Mouse (Mus musculus): Measurements from ENCODE around the gene Phactr4. TPM values are rescaled to one million over a fixed set of nuclear protein-coding genes. Genes with fewer than 3 reads are reported as not detected.

Gene Phactr4
- total RNA-seq, 2 experiments from 2014 or later = 29.2 to 29.4 TPM

DNA sequence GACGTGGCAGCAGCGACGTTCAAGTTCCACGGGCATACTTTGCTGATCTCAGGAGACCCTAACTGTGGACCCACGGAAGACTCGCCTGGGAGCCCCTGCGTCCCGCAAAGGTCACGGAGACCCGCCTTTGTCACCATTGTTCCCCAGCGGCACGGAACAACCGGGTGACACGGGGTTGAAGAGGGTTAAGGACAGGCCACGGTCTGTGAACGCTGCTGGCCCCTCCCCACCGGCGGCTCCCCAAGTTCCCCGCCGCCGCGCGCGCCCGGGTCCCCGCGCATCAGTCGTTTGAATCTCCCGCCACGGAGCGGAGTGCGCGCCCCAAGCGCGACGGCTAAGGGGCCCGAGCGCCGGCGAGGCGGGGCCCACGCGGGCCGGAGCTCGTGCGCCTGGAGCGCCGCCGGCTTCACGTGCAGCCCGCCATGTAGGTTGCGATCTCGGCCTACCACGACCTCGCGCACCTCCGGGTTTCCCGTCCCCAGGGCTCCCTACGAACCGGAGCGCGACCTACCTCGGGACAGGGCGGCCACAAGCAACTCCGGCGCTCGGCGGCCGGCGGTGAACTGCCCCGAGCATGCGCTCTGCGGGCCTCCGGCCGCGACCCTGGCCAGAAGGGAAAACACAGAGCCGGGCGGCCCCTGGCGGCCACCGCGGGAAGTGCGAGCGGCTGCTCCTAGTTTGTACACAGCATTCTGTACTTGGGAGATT, 77.0 kb downstream of the Phactr4 start:
- DNase-seq = peak; percentile 96 to 98
- intact Hi-C loops (cut with DNase I) = loop anchor here (1.0 to 5.0 kb wide), 4 partner anchors 52 to 258 kb away; partner anchors contain the start of gene Taf12

DNA sequence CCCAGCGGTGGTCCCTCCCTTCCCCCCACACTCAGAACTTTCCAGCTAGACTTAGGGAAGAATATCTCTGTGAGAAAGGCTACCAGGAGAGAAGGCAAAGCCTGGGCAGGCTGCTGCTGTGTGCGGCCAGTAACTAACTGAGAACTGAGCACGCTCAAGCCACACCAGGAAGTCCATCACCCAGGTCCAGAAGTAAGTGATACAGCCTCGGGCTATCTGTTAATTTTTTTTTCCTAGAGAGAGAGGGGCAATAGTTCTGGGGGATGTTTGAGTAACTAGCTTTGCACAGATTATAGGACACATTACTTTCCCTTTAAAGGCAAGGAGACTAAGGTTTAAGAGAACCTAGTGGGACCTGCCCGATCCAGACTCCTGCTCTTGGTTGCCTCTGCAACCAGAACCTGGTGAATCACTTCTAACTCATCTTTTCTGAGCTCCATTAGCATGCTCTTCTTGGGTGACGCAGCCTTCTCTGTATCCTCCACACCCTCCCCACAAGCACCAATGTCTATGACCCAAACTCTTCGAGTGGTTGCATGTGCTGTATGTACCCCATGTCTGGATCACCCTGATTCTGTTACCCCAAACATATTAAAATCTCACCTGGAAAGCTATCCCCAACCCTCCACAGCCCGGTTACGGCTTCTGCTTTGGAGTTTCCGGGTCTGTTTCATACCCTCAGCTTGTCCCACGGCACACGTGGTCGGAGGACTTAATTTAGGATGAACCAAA, 77.7 kb downstream of the Phactr4 start:
- DNase-seq = peak in 1 of 2 experiments; percentile 24

DNA sequence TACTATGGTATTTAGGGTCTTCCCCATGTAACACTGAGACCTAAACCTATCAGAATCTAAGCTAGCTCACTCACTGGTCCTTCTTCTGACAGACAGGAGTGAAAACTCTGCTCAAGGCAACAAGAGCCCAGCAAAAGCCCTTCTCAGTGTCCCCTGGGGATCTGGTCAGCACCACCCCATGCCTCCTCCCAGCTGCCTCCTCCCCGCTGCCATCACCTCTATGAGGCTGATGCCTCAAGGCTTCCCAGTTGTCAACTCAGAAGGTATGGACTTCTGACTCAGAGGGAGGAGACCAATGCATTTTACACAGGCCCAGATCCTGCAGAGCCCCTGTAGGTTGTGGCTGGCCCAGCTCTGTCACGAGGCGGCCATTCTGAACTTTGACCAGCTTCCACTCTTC, 80.8 kb downstream of the Phactr4 start:
- DNase-seq = no peak

More for the DNA sequence above, 77.7 kb downstream of the Phactr4 start:
- intact Hi-C loops (cut with DNase I) = loop anchor here (1.0 to 5.0 kb wide), 4 partner anchors 51 to 257 kb away; partner anchors contain the start of gene Taf12

DNA sequence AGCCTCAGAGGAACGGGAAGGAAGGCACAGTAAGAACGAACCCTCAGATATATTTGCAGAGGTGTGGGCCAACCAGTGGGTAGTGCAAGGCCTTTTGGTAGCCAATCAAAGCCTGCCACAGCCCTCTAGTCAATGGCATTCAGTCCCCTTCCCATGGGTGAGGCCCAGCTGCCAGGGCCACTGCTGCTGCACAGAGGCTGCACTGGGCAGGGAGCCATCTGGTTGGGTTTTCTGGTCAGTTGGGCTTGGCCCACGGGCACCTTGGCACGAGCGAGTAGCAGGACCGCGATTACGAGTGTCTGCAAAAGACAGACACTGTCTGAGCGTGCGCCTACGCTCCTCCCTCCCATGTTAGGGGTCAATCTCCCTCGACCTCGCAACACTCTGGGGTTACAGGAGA, 83.3 kb downstream of the Phactr4 start:
- peak; percentile 83 to 86 for DNase-seq
- intact Hi-C loops (cut with DNase I) = no loop called here

More for the DNA sequence above, 80.8 kb downstream of the Phactr4 start:
- intact Hi-C loops (cut with DNase I) = no loop called here

DNA sequence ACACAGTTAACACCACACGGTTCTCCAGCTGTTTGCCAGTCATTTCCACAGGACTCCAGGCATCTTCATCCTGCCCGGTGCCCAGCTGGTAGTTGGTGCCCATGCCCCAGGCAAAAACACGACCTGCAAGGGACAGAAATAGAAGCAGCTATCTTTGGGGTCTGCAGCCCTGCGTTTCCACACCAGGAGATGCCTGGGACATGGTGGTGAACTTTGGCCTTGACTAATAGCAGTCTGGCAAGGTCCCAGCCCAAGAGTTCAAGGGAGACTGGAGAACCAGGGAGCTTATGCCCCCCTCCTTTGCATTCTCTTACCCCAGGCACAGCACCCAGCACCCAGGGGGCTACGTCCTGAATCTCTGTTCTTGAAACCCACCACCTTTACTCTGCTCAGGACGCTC, 89.4 kb downstream of the Phactr4 start:
- intact Hi-C loops (cut with DNase I) = no loop called here
- DNase-seq = no peak

DNA sequence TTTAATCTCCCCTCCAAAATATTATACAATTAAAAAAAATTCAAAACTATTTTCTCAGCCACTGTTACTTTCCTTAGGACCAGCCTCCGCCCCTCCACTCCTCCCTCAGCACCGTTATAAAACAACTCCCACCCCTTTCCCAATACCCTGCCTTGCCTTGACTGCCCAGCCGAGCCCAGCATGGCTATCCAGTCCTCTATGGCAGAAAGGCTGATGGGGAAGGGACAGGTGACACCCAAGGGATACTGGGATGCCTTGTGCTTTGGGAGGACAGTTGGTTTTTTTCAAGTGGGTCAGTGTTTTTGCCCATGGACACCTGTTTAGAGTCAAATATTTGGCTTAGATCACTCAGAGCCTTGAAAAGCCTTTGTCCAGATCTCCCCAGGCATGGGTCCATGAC, 90.3 kb downstream of the Phactr4 start:
- intact Hi-C loops (cut with DNase I) = no loop called here
- no peak for DNase-seq

DNA sequence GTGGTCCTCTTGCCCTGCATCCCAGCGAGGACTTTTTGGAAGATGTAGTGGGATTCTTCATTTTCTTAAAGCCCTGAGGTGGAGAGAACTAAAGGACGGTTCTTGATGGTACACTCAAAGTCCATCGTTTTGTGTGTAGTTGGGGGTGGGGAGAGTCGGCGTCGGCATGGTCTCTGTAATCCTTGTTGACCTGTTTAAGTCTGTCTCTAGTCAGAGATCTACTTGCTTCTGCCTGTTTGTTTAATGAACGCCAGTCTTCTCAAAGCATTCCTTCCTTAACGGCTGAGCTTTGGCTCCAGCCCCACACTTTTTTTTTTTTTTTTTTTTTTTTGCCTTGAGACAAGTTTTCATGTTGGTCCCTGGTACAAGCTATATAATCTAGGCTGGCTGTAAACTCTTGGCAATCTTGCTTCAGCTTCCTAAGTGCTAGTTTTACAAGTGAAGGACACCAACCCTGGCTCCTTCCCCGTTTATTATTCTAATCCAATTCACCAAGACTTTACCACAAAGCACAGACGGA, 92.4 kb downstream of the Phactr4 start:
- no peak for DNase-seq
- intact Hi-C loops (cut with DNase I) = loop anchor here (2.0 kb wide), 1 partner anchor 21 kb away; no protein-coding TSS in a partner anchor

DNA sequence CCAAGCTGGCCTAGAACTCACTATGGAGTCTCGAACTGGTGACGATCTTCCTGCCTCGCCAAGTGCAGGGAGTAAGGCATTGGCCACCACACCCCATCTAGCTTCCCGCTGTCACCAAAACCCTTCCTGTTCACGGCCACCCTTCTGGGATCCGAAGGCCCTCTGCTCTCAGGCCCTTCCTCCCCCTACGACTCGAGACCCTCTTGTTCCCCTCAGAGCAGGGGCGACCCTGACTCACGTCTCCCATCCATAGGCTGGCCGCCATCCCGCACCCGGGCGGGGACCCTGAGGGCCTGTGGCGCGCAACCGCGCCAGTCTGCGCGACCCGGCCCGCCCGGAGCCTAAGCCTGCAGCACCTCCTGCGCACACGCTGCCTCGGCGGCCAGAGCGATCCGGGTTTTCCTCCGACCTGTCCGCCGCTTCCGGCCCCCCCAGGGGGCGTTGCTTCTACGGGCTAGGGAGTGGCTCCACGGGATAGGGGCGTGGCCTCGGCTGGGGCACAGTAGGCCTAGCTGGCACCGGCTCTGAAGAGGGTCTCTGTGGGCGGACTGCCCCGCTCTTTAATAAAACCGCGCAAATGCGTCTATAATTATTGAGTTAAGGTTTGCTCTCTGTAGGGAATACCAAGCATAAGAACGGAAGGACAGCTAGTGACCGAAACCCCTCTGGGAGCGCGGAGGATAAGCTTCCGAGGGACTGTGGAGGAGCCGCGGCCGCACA, 93.0 kb downstream of the Phactr4 start, which contains the start of gene Trnau1ap:
TSS of gene Trnau1ap (minus strand) at position 424 of the 720 bp plus-strand sequence.
- peak; percentile 91 to 92 for DNase-seq
- intact Hi-C loops (cut with DNase I) = loop anchor here (2.0 kb wide), 1 partner anchor 20 kb away; no protein-coding TSS in a partner anchor

DNA sequence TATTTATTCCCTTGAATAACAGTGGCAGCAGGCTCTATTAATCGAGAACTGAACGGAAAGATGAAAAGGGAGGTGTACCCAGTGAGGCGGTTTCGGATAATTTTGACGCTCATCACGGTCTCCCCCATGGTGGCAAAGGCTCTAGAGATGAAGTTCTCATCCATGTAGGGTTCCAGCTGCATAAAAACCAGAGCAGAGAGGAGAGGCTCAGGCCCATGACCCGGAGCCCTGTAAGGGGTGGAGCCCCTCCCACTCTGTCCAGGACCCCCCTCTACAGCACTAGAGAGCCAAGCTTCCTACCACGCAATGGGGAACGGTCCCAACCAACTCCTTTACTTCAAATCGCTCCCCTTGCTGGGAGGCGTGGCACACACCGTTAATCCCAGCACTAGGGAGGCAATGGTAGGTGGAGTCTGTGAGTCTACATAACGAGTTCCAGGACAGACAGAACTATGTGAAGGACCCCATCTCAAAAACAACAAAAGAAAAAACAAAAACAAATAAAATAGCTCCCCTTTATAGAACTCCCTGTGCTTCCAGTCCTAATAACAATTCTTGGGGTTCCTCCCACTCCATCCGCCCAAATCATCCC, 93.8 kb downstream of the Phactr4 start:
- DNase-seq = no peak
- intact Hi-C loops (cut with DNase I) = loop anchor here (2.0 kb wide), 1 partner anchor 20 kb away; no protein-coding TSS in a partner anchor

DNA sequence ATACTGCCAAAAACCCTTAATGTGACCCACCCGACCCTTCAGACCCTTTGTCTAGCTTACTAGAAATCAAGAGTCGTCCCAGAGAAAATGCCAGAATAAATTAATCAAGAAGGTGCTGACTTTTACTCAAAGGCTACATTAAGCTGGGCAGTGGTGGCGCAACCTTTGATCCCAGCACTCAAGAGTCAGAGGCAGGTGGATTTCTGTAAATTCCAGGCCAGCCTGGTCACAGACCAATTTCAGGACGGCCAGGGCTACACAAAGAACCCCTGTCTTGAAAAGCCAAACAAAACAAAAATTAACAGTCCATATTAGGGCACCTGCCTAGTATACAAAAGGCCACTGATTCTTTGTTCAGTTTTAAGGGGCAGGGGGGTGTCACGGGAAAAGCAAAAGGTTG, 95.8 kb downstream of the Phactr4 start:
- intact Hi-C loops (cut with DNase I) = no loop called here
- DNase-seq = no peak

DNA sequence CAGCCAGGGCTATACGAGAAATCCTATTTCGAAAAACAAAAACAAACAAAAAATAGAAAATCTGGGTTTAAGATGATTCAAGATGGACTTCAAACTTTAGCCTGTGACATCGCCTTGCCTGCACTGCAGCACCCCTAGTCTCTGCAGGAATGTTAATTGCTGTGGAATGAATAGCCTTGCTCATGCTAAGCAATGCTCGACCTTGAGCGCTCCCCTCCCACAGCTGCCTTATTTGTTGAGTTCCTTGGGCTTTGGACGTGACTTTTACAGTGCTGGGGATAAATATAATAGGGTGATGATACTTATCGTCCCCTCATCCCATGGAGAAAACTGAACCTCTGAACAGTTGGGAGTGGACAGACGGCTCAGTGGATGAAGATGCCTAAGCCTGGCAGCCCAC, 106.6 kb downstream of the Phactr4 start:
- intact Hi-C loops (cut with DNase I) = no loop called here
- no peak for DNase-seq

DNA sequence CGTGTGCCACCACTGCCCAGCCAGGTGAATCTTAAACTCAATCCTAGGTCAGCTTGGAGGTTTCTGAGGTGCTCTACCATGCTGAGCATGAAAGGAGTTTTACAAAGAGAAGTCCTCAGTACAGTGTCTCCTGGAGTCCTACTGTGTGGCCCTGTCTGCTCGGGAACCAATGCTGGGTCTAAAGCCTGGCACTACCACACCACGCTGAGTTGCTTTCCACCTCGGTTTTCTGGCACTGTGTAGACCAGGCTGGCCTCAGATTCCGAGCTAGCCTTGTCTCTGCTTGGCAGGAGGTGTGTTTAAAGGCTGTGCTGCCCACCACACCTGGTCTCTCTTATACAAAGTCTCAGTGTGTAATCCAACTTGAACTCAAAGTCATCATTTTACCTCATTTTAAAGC, 109.7 kb downstream of the Phactr4 start:
- intact Hi-C loops (cut with DNase I) = no loop called here
- no peak for DNase-seq

DNA sequence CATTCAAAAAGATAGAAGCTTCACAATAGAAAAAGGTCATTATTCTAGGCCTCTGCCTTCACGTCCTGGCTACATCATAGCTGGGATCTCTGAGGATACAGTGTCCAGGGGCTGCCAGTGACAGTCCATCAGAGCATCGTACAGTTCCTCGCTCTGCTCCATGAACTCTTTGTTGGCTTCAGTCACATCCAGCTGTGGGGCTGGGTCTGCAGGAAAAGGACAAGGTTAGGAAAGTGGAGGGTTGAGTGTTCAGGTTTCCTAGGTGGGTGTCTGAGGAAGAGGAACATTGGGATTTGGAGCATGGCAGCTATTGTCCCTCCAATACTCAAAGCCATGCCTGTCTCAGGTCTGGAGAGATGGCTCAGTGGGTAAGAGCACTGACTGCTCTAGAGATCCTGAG, 110.5 kb downstream of the Phactr4 start:
- intact Hi-C loops (cut with DNase I) = no loop called here

DNA sequence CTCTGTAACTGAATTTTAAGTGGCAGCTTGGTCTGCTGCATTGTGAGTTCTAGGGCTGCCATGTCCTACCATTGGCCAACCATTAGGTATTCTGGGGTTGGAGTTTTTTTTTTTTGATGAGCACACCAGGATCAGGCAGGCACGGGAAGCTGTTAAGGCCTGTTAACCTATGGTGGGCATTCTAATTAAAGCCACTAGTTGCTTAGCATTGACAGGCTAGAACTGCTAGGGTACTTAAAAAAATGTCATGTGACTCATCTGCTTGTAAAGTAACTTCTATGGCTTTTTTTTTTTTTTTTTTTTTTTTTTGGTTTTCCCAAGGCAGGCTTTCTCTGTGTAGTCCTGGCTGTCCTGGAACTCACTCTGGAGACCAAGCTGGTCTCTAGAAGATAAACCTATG, 111.1 kb downstream of the Phactr4 start:
- DNase-seq = no peak

More for the DNA sequence above, 110.5 kb downstream of the Phactr4 start:
- no peak for DNase-seq

DNA sequence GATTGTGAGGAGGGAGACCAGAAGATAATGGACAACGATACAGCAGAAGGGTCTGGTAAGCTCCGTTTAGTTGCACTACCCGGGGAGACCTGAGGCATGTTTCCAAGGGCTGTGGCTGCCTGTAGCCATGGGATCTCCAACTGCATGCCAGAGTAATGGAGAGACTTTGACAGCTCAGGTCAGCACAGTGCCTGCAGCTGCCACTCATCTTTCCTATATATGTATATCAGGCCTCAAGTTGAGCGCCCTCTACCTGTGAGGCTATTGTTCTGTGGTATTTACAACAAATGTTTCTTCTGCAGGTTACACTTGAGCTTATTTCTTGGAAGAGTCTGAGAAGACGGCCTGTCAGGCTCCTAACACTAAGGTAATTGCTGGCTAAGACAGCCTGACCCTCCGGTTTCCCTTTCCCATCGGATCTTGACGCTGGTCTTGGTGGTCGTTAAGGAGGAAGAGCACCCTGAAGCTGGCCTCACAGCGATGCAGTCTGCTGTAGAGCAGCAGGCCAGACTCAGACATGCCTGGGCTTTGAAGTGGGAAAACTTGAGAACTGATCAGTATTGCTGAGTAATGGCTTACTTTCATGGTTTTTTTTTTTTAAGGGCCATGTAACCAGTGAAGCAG, 112.3 kb downstream of the Phactr4 start:
- intact Hi-C loops (cut with DNase I) = loop anchor here (2.0 kb wide), 2 partner anchors 19 to 35 kb away; partner anchors contain the start of genes Taf12 and Trnau1ap
- DNase-seq = peak; percentile 48 to 62

More for the DNA sequence above, 111.1 kb downstream of the Phactr4 start:
- intact Hi-C loops (cut with DNase I) = no loop called here

DNA sequence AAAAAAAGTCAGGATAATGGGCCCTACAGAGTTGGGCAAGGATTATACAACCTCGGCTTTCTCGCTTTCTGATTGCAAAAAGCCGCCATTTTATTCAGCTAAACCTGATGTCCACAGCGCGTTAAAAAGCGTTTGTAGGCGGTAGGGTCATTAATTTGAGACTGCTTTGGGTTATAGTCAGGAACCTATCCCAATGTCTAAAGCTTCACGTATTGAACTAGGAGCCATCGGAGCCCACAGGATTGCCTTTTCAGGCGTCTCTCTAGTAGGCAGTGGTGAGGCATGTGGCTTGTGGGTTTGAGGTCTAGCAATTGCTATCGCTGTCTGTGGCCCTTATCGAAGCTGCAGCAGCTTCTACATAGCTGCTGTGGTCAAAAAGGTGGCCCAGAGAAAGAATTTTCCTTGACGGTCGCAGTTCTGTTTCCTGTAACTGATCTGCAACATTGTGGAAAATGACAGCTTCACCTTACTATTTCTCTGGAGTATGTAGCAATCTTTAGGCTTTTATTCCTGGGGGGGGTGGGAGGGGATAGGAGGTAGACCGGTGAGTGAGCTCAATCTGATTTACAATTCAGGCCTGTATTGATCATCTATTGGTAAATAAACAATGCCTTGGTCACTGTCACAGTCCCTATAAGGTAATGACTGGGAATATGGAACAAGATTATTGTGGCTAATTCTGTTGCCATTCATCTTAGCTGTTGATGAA, 113.0 kb downstream of the Phactr4 start:
- peak; percentile 22 to 36 for DNase-seq
- intact Hi-C loops (cut with DNase I) = loop anchor here (2.0 kb wide), 2 partner anchors 20 to 34 kb away; partner anchors contain the start of genes Taf12 and Trnau1ap

DNA sequence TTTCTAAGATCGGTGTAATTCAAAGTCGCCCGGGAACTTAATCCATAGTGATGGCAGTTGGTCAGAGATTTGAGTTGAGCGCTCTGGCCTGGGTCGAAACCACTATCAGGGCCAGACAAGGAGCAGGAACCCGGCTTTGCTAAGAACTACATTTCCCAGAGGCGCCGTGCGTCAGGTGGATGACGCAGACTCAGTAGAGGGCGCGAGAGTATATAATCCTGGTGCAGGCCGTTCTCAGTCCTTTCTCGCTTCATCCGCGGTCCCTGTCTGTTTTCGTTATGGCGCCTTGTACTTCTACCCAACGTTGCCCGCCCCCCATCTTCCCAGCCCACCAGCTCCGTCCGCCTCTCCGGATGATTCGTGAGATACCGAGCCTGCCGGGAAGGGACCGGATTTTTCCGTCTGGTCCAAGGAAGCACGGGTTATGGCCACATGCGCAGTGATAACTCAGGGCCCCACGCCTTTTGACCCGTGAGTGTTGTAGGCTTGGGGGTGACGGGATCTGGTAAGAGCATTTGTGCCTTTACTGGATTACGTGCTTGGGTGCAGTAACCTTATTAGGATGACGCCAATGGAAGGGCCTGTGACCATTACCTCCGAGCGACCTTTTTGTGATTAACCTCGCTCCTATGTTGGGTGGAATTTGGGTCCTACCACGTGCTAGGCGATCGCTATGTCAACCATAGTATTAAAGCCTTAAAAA, 113.7 kb downstream of the Phactr4 start:
- intact Hi-C loops (cut with DNase I) = loop anchor here (2.0 kb wide), 2 partner anchors 20 to 34 kb away; partner anchors contain the start of genes Taf12 and Trnau1ap
- peak; percentile 94 to 95 for DNase-seq

DNA sequence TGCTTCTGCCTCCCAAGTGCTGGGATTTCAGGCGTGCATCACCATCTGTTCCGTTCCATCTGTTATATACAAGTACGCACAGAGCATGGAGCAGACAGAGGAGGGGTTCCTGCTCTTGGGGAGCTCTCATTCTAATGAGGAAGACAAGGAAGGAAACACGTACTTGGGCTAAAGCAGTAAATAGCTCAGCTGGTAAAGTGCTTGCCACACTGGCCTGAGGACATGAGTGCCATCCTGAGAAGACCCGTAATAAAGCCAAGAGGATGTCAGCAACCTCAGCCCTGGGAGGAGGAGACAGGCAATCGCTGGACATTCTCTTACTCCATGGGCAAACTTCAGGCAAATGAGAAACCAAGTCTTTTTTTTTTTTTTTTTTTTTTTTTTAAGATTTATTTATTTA, 116.3 kb downstream of the Phactr4 start:
- intact Hi-C loops (cut with DNase I) = no loop called here
- no peak for DNase-seq
